Mouse (Mus musculus) liver (tissue): ENCODE results near the gene Gdi2.
"Not testable (repeated sequence)": the region's sequence is repeated elsewhere in the genome, so short reads cannot be mapped to it uniquely, and the experiment has no call there.

Experiments
- DNase-seq: peaks from one replicate; pipeline ENCODE4 v3.0.0-alpha.2; 2020; ENCODE audit warnings: mixed read lengths

Gdi2 gene

GRCm38 (mm10) chr13:3537594-3538222 lies at the start of gene Gdi2:
Gene Gdi2 (plus strand): TSS chr13:3538063.
- peak; percentile 95 for DNase-seq

GRCm38 (mm10) chr13:3495526-3495925 lies 42.3 kb upstream of the Gdi2 start:
- DNase-seq, result no peak

DNA sequence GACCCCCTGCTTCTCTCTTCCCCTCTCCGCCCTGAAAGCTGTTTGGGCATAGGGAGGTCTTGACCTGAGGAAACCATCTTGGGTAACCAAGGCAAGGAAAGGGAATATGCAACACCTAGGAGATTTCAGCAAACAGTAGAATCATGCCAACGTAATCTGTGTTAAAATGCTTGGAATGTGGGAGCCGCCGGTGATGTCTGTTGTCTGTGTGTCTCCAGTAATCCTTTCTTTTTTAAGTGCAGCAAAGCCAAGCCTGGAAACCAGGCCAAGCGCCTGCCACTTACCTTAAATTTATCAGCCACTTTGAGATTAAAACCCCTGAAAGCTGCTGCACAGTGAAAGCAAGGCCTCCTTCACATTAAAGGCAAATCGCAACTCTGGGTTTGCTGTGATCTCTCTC lies 36.8 kb upstream of the Gdi2 start:
- DNase-seq, result not testable (repeated sequence)

DNA sequence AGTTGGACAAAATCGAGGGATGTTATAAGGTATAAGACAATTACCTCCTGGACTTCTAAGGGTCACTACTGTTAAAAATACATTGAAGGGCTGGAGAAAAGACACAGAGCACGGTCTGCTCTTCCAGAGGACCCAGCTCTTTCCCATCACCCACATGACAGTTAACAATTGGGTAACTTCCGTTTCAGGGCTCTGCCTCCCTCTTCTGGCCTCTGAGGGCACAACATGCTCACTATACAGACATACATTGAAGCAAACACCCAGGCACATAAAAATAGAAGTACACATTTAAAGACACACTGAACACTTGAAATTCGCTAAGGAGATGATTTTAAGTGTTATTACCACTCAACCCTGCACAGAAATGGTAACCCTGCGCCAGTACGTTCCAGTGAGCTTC lies 22.5 kb upstream of the Gdi2 start:
- DNase-seq, result not testable (repeated sequence)

GRCm38 (mm10) chr13:3519357-3519756 lies 18.5 kb upstream of the Gdi2 start:
- not testable (repeated sequence) for DNase-seq

DNA sequence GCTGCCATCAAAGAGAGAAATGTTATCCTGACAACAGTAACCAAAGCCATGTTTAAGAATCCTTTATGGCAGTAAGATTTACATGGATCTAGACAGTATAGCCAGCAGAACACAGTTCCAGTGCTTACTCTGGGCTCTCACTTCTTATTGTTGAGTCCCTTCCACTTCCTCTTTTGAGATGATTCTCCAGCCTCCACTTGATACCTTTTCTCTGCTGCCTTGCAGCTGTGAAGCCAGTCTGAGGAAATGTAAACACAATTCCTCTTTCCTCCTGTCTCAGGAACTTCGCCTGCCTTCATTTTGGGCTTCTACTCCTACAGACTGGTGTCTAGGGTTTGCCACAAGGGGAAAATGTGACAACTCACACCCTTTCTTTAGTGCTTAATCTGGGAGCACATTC lies 17.9 kb upstream of the Gdi2 start:
- DNase-seq, result not testable (repeated sequence)

DNA sequence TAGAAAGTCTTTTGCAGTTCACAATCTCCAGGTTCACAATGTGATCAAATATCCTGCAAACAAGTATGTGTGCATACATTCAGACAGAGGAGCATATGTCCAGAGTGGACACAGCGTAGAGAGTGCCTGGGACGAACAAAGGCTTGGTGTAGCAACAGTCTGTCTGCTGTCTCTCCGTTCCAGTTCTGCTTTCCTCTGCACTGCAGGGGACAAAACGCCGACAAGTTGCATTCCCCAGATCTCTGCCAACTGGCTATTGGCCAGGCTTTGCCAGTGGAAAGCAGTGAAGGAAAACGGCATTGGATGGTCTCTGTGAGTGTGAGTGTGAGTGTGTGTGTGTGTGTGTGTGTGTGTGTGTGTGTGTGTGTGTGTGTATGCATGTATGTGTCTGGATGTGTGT lies 14.4 kb upstream of the Gdi2 start:
- no peak for DNase-seq

DNA sequence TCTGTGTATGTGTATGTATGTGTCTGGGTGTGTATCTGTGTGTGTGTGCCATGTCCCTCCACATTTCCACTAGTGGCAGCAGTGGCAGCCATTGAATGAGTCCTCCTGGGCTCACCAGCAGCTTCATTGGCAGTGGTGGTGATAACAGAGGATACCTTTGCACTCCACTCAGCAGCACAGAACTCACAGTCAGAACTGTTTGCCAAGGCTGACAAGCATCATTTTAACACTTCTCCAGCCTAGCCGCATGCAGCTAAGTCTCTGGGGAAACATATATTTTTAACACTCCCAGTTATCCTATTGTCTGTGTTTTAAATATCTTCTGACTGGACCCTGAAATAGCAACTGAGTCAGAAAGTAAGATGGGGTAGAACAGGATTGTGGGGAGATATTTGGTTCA lies 13.9 kb upstream of the Gdi2 start:
- DNase-seq, result no peak

- DNase-seq, result no peak
Observed at GRCm38 (mm10) chr13:3525611-3526051, 12.2 kb upstream of the Gdi2 start.

GRCm38 (mm10) chr13:3526328-3526727 lies 11.5 kb upstream of the Gdi2 start:
- no peak for DNase-seq

DNA sequence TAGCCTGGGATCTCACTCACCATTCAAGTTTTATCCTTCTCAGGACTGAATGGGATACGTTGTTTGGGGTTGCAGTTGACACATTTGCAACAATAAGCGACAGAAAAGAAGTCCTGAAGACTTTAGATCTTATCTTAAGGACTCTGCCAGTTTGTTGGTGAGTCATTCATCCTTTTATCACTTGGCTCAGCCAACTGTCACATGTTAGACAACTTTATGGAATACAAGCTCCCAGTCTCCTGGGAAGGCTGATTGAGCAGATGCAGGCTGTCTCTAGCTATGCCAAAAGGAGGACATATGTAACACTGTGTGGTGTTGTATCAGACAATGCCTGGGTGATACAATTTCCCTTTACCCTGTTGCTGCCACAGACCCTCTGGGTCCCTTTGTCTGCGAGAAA lies 7.4 kb upstream of the Gdi2 start:
- DNase-seq, result no peak

- not testable (repeated sequence) for DNase-seq
Observed at GRCm38 (mm10) chr13:3531176-3531575, 6.7 kb upstream of the Gdi2 start.

DNA sequence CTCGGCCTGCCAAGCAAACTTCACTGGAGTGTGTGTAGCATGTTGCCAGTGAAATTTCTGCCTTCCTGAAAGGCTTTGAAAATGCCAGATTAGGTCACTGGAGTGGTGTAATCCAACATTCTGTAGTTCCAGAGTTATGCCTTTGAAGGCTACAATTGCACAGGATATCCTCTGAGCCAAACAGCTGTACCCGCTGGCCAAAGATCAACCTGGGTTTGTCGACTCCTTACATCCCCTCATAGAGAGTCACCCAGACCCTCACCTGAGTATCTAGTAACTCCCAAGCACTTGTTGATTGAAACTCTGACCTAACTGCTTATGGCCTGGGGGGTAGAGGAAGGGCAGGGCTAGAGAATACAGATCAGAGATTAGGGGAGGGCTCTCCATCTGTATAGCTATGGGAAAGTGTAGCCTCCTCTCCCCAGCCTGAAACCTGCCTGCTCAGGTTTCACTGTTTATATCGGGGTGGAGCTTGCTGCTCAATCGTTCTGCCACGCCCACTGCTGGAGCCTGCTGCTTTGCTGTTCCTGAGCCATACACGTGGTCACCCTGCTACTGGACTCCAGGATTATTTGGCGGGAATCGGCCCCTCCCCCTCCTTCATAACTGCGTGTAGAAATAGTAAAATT lies 6.1 kb upstream of the Gdi2 start:
- DNase-seq, result no peak

- no peak for DNase-seq
Observed at GRCm38 (mm10) chr13:3532451-3532850, 5.4 kb upstream of the Gdi2 start.

DNA sequence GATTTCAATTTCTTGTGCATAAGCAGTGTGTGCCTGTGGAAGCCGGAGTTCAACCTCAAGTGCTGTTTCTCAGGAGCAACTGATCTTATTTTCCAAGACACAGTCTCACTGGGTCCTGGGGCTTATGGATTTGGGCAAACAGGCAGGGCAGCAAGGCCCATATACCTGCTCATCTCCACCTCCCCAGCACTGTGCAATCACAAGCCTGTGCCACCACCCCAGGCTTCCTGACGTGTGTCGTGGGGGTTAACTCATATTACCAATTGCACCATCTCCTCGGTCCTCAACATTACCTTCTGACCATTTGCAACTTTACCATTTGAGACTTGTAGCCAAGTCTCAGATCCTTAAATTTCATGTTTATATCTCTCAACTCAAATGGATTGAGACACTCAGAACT lies 3.7 kb upstream of the Gdi2 start:
- no peak for DNase-seq

DNA sequence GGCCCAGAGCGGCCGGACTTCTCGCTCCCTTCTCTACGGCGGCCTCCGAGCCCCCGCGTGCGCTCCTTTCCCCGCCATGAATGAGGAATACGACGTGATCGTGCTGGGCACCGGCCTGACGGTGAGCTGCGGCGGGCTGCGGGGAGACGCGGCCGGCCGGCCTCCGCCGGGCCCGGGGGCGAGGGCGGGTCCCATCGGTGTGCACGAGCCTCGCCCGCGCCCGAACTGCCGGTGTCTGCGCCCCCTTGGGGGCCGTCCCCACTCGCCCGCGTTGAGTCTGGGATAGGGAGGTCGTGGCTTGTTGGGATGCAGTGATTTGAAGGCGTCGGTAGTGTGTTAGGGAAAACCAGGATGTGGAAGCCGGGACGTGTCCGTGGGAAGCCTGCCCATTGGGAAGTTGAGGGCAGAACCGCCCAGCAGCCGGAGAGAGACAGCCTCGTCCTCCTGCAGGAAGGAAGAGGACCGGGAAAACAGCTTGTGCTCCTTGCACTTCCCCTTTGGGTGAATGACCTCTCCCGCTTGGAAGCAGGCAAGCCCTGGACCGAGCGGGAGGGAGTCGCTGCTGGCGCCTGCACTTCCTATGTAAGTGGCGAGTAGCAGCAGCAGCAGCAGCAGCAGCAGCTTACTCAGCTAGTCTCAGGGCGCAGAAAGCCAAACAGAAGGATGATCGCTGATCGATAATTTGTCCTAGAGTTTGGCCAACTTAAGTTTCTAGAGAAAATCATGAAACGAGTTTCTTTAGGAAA lies 533 bp downstream of the Gdi2 start:
- peak; percentile 75 for DNase-seq

DNA sequence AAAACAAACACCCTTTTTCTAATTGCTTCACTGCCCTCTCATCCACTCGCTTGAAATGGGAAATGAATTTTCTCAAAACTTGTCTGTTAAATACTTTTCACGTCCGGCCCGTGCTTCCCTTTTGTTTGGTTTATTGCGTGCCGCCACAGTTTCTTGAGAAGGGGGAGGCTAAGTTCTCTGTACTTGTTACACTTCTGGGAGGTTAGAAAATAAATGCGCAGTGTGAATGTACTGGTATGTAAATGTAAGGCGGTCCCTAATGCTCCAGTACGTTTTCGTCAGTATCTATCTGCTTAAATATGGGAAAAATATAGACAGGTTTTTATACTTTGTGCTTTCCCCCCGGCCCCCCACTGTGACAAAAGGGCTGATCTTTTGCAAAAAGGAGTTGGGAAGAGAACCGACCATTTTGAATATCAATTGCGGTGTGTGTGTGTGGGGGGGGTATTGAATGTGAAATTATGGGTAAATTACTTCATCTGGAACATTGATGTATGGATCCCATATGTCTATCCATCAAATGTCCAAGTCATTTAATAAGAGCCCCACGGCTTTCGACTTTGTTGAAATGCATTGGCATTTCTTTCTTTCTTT lies 1.2 kb downstream of the Gdi2 start:
- no peak for DNase-seq

- DNase-seq, result no peak
Observed at GRCm38 (mm10) chr13:3540166-3540565, 2.3 kb downstream of the Gdi2 start.

DNA sequence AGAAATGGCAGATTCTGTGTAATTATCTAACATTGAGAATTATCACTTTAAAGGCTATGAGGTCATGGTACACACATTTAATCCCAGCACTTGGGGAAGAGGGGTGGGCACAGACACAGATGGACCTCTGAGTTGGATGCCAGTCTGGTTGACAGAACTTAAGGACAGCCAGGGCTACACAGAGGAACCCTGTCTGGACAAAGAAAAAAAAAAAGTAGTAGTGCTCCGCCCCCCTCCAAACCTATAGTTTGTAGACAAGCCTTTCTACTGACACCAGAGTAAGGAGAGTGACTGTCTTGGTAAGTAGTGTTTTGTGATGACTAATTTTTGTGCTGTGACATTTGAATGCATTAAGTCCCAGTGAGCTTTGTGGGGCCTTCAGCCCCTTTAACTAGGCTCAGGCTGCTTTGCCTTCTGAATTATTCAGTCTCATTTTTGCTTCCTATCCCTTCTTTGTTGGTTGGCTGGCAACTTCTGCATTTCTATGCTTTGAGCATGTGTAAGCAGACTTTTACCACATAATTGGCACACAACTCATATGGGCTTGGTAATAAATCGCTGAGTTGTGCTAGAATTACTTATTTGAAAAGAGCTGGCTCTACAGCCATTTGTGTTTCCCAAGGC lies 3.4 kb downstream of the Gdi2 start:
- no peak for DNase-seq

- no peak for DNase-seq
Observed at GRCm38 (mm10) chr13:3544077-3544874, 6.4 kb downstream of the Gdi2 start.

DNA sequence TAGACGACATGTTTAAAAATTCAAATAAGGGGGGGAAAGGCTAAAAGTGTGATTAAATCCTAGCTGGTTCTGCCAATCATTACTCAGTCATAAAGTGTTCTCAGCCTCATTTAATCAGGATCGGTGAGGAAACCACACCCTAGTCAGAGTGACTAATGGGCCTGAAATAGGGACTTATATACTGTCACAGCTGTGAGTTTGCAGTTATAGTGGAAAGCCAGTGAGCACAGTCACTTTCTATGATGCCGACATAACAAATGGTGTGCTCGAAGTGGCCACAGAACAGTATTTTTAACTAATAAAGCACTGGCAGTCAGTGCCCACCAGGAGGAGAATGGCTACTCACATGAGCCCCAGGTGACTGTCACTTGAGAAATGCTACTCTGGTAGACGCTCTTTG lies 7.1 kb downstream of the Gdi2 start:
- no peak for DNase-seq

- DNase-seq, result no peak
Observed at GRCm38 (mm10) chr13:3547410-3547809, 9.5 kb downstream of the Gdi2 start.
